Mouse (Mus musculus) limb, embryonic 13.5 days (tissue): ENCODE measurements around the gene Atrnl1. TPM values are rescaled to one million over a fixed set of nuclear protein-coding genes. Genes with fewer than 3 reads are reported as not detected.

Experiments used
- ATAC-seq: fragments of 200-750 bp; cut with Nextera tagmentation; 2 replicates; pipeline ENCODE4 v1.8.0; 2017; ENCODE audit warnings: low read depth, moderate number of reproducible peaks, moderate TSS enrichment; ENCODE audit not compliant: low FRiP score
- H3K27ac ChIP-seq: fragments of 300-500 bp; sonication (generic); 2 replicates; pipeline ENCODE4 v1.5.1; 2015; ENCODE audit warnings: inconsistent platforms, mild to moderate bottlenecking, moderate library complexity
- H3K27me3 ChIP-seq: fragments of 300-500 bp; sonication (generic); 2 replicates; pipeline ENCODE4 v1.6.1; 2015; ENCODE audit warnings: mild to moderate bottlenecking, inconsistent platforms
- H3K36me3 ChIP-seq: fragments of 300-500 bp; sonication (generic); 2 replicates; pipeline ENCODE4 v1.6.1; 2015; ENCODE audit warnings: inconsistent platforms, mild to moderate bottlenecking, moderate library complexity
- H3K4me1 ChIP-seq: fragments of 300-500 bp; sonication (generic); 2 replicates; pipeline ENCODE4 v1.6.1; 2015; ENCODE audit warnings: inconsistent platforms
- H3K4me2 ChIP-seq: fragments of 300-500 bp; sonication (generic); replicated peaks from 2 replicates; pipeline ENCODE4 v1.6.1; 2015; ENCODE audit warnings: inconsistent platforms, mild to moderate bottlenecking, moderate library complexity
- H3K4me3 ChIP-seq: fragments of 300-500 bp; sonication (generic); 2 replicates; pipeline ENCODE4 v1.5.1; 2015; ENCODE audit warnings: moderate library complexity, mild to moderate bottlenecking, inconsistent platforms
- H3K9ac ChIP-seq: fragments of 300-500 bp; sonication (generic); 2 replicates; pipeline ENCODE4 v1.6.1; 2015; ENCODE audit warnings: mild to moderate bottlenecking, inconsistent platforms
- H3K9me3 ChIP-seq: fragments of 300-500 bp; sonication (generic); 2 replicates; pipeline ENCODE4 v1.6.1; 2016; ENCODE audit warnings: inconsistent platforms
- WGBS: fragments of 180-500 bp; shearing (Covaris S2); methylation state at CpG from one replicate; pipeline ENCODE4 v1.1.7; 2015; 5-methylcytosine and 5-hydroxymethylcytosine counted together
- microRNA-seq: library from miRNA; unstranded; fragments of <30 nt; microRNA quantifications from one replicate; pipeline ENCODE4, GENCODE M21; 2016
- polyA plus RNA-seq: library from polyadenylated mRNA; unstranded; fragments of >200 nt; fragmentation: Nextera tagmentation; extraction: Ambion mirVana; gene quantifications from 2 replicates; pipeline ENCODE4 v1.2.1, GENCODE M21; 2015

Atrnl1 gene
- polyA plus RNA-seq, 1 experiment from 2014 or later = 7.1 TPM

DNA sequence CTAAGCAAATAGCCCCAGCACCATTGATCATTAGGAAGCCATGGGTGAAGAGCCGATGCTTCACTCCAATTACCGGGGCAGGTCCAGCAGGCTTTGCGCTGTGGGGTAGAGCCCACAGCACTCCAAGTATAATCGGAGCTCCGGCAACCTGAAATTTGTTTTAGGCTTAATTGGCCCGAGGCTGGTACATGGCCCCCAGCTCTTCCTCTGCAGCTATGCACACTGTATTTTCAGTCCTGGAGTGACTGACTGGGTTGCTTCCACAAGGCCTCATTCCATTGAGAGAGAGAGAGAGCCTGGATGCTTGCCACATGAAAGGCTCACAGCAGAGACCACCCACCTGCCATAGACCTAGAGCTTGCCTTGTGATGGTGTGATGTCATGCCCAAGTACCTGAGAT, 555.3 kb downstream of the Atrnl1 start:
- H3K27ac ChIP-seq = no peak overlapping the region
- 0 out of 2 replicates have a peak overlapping the region, but pooled peaks have one; percentile 1 for H3K4me2 ChIP-seq
- H3K27me3 ChIP-seq = peaks cover 6% of the 10 kb centered on the region
- peaks cover 10% of the 10 kb centered on the region for H3K4me1 ChIP-seq
- ATAC-seq = no peak
- H3K4me3 ChIP-seq = no peak overlapping the region
- no peak overlapping the region for H3K9ac ChIP-seq
- no peaks in the 10 kb centered on the region for H3K36me3 ChIP-seq
- WGBS = 55% methylated on average over 6 of the region's 6 CpGs
- H3K9me3 ChIP-seq = no peaks in the 10 kb centered on the region

DNA sequence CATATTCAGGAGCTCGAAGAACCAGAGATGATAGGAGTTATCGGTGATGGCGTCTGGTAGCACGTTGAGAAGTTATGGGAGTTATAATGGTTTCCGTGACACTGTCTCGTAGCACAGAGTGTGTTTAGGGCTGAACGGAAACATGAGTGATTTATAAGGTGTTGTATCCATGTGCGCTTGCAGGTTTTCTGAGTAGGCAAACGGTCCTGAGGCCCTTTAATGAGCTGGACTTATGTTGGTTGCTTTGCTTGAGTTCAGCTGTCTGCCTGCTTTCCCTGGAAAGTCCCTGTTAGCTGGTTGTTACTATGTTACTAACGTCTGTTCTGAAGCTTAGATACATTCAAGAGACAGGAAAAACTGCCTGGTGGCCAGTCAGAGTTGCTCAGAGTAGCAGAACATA, 567.6 kb downstream of the Atrnl1 start:
- Histone ChIP-seq H3K4me3 (no peak overlapping the region), H3K9me3 (no peaks in the 10 kb centered on the region), H3K4me2 (peak overlapping the region; percentile 36), H3K27me3 (peaks cover 3% of the 10 kb centered on the region; the same call in 1 of the 2 replicates), H3K9ac (no peak overlapping the region), H3K4me1 (peaks cover 32% of the 10 kb centered on the region), H3K36me3 (no peaks in the 10 kb centered on the region), H3K27ac (no peak overlapping the region)
- peak; percentile 51 for ATAC-seq
- 19% methylated on average over 10 of the region's 10 CpGs for WGBS

DNA sequence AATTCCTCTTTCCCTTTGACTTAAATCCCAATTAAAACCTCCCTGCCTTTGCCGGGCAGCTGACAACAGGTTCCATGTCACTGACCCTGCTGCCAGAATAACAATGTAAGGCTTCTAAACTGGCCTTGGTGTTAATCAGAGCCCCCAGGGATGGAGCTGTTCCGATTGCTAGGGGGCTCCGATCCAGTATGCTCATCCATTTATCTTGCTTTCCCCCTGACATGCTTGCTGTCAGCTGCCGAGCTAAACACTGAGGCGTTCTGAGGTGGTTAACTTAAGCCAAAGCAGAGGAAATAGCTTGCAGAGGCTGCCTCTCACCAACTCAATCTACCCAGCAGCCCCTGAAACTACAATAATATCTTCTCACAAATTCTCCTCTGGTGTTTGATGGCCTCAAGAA, 569.9 kb downstream of the Atrnl1 start:
- Histone ChIP-seq H3K36me3 (no peaks in the 10 kb centered on the region), H3K9me3 (no peaks in the 10 kb centered on the region), H3K4me1 (peaks cover 32% of the 10 kb centered on the region), H3K4me2 (no peak overlapping the region), H3K4me3 (no peak overlapping the region), H3K27me3 (peaks cover 3% of the 10 kb centered on the region; the same call in 1 of the 2 replicates), H3K9ac (no peak overlapping the region), H3K27ac (no peak overlapping the region)
- 5% methylated on average over 5 of the region's 5 CpGs for WGBS
- no peak for ATAC-seq

Small RNA genes within 50 kb of the gene (microRNA-seq; reads per million reads assigned to microRNA genes)
- 0.87 reads per million for gene Mir5623

Other genes starting within 250 kb of the Atrnl1 start
- gene Trub1, start 158.1 kb upstream of the Atrnl1 start, polyA plus RNA-seq = 28.5 and 29.3 TPM in 2 replicates